Mouse (Mus musculus) thymus, adult 2 months (tissue): ENCODE measurements around the gene Ankrd26. TPM values are rescaled to one million over a fixed set of nuclear protein-coding genes. Genes with fewer than 3 reads are reported as not detected.
A peak's percentile ranks its signal among the peaks of the same experiment; 100 is the strongest.
"Not testable (repeated sequence)": the region's sequence is repeated elsewhere in the genome, so short reads cannot be mapped to it uniquely, and the experiment has no call there.

Experiments used
- DNase-seq: peaks from one replicate; pipeline ENCODE4 v3.0.0; 2021
- H3K27ac ChIP-seq: fragments of 200-500 bp; 2 replicates; pipeline ENCODE4 v1.5.1; 2012; ENCODE audit warnings: low read length, control low read depth; ENCODE audit not compliant: control insufficient read depth, insufficient read depth
- H3K27me3 ChIP-seq: fragments of 200-500 bp; 2 replicates; pipeline ENCODE4 v1.6.1; 2012; ENCODE audit warnings: mild to moderate bottlenecking, low read length, moderate library complexity, mixed read lengths; ENCODE audit not compliant: control insufficient read depth, insufficient read depth
- H3K36me3 ChIP-seq: fragments of 200-500 bp; 2 replicates; pipeline ENCODE4 v1.6.1; 2012; ENCODE audit warnings: mild to moderate bottlenecking, low read length, moderate library complexity; ENCODE audit not compliant: control insufficient read depth, insufficient read depth
- H3K4me1 ChIP-seq: fragments of 200-500 bp; replicated peaks from 2 replicates; pipeline ENCODE4 v1.6.1; 2012; ENCODE audit warnings: low read length; ENCODE audit not compliant: control insufficient read depth, insufficient read depth
- H3K4me3 ChIP-seq: fragments of 200-500 bp; 2 replicates; pipeline ENCODE4 v1.5.1; 2012; ENCODE audit warnings: mild to moderate bottlenecking, low read length, control low read depth, moderate library complexity; ENCODE audit not compliant: control insufficient read depth, insufficient read depth
- CTCF ChIP-seq: fragments of 200-500 bp; IDR thresholded peaks from 2 replicates; pipeline ENCODE4 v1.5.1; 2012; ENCODE audit warnings: mild to moderate bottlenecking, control low read depth, low read length, moderate library complexity, borderline replicate concordance; ENCODE audit not compliant: control insufficient read depth, poor library complexity, insufficient read depth; ENCODE audit errors: extremely low read depth
- POLR2A ChIP-seq: fragments of 200-500 bp; IDR thresholded peaks from 2 replicates; pipeline ENCODE4 v1.6.1; 2012; ENCODE audit warnings: mild to moderate bottlenecking, low read length, control low read depth, moderate library complexity; ENCODE audit not compliant: control insufficient read depth, poor library complexity, insufficient read depth; ENCODE audit errors: extremely low read depth
- WGBS: fragments of 180-500 bp; shearing (Covaris S2); methylation state at CpG from one replicate; pipeline ENCODE4 v1.1.7; 2018; 5-methylcytosine and 5-hydroxymethylcytosine counted together
- polyA plus RNA-seq: library from polyadenylated mRNA; depleted of rRNA; stranded (reverse); fragments of >200 nt; gene quantifications from 2 replicates; pipeline ENCODE4 v1.2.3, GENCODE M21; 2012

The Ankrd26 gene
- polyA plus RNA-seq, 1 experiment: 2.8 TPM

DNA sequence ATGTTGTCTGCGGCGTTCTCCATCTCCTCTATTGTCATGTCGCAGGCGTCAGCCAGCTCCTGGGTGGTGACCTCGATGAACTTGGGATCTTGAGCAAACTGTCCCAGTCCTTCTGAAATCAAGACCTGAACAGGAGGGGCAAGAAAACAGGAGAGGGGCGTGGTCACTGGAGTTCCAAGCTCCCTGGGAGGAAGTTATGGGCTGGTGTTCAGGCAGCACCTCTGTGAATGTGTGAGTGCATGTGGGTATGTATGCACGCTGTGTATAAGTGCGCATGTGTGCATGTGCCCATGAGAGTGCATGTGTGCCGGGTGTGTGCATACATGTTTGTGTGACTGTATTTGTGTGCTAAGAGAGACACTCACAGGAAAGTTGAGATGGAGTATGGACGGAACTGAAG lies 32.0 kb upstream of the Ankrd26 start:
- H3K4me1 ChIP-seq: no peaks in the 10 kb centered on the region
- H3K27ac ChIP-seq: no peak overlapping the region
- no peak for TF ChIP-seq CTCF
- no peak for TF ChIP-seq POLR2A
- peaks cover 2% of the 10 kb centered on the region; the same call in 1 of the 2 replicates for H3K27me3 ChIP-seq
- WGBS: 26% methylated on average over 10 of the region's 10 CpGs
- no peak for DNase-seq
- H3K36me3 ChIP-seq: no peaks in the 10 kb centered on the region
- H3K4me3 ChIP-seq: no peak overlapping the region

DNA sequence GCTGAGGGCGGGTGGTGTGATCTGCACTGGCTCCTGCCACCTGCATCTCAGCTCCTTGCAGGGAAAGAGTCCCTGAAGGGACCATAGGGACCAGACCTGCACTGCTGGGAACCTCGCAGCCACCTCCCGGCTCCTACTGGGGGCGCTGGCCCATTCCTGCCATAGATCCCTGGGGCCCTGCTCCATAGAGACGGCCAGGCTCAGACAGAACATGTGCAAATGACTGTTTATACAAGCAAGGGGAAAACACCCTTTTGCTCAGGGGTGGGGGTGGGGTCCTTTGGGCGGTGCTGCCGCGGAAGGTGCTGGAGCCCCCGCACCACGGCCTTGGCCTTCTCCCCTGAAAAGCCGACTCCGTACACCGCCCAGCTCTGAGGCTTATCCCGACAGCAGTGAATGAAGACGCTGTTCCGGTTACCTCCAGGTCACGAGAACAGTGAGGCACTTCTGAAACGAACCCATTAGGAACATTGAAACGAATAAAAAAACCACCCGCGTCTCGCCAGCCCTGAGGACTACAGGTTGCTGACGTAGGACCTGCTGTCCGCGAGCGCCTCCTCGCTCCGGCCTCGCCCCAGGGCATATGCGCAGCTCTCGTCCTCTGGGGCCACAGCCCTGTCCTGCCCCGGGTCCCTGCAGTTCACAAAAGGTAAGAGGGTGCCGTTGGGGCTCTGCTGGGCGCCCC lies 31.5 kb upstream of the Ankrd26 start:
- TF ChIP-seq POLR2A (no peak), CTCF (no peak)
- 2% methylated on average over 34 of the region's 34 CpGs for WGBS
- Histone ChIP-seq H3K27ac (no peak overlapping the region), H3K4me3 (no peak overlapping the region; the same call in 1 of the 2 replicates), H3K36me3 (no peaks in the 10 kb centered on the region), H3K4me1 (no peaks in the 10 kb centered on the region), H3K27me3 (peaks cover 2% of the 10 kb centered on the region; the same call in 1 of the 2 replicates)
- peak; percentile 12 for DNase-seq

DNA sequence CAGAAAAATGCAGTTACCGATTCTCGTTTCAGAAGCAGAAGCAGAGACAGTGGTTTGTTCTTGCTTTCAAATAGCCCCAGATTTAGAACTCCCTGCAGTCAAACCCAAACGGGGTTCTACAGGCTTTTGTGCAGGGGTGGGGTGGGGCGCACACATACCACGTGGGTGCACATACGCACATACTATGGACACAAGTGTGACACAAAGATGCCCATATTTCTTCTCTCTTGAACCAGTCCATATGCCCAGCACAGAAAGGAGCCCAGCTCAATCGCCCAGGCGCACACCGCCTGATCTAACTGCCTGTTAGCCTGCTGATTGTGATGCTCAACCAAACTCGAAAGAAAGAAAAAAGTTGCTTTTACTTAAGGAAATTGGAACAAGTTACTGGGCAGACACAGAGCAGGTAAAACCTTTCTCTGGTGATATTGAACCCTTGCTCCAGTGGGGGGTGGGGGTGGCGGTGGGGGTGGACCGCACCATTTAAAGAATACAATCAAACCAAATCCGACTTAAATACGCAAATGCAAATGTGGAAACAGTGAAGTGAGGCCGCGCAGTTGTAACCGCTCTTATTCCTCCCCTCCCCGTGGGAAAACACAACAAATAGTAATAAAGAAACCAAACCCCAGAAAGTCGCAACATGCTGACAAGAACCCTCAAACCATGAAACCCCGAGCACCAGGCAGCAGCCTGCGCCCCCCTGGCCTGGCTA lies 30.8 kb upstream of the Ankrd26 start:
- peaks cover 2% of the 10 kb centered on the region; the same call in 1 of the 2 replicates for H3K27me3 ChIP-seq
- no peak for DNase-seq
- no peak overlapping the region for H3K27ac ChIP-seq
- no peaks in the 10 kb centered on the region for H3K4me1 ChIP-seq
- TF ChIP-seq CTCF (no peak), POLR2A (no peak)
- WGBS: 22% methylated on average over 21 of the region's 21 CpGs
- H3K36me3 ChIP-seq: no peaks in the 10 kb centered on the region
- H3K4me3 ChIP-seq: no peak overlapping the region

DNA sequence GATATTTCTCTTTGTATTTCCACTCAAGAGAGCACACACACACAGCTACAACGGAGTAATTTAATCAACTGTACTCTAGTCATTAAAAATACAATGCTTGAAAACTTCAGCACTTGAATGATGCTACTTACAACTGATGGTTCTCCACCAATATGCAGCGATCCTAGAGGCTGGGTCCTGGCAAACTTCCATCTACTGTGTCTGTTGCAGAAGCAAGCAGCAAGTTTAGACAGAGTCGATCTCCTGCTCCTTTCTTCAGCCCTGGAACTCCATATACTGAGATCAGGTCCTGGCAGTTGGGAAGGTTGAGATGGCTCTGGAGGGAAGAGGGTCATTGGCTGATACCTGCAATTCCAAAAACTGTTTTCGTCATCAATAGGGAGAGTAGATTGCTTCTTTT lies 16.7 kb upstream of the Ankrd26 start:
- 87% methylated on average over 4 of the region's 4 CpGs for WGBS
- not testable (repeated sequence) for H3K4me3 ChIP-seq, DNase-seq

DNA sequence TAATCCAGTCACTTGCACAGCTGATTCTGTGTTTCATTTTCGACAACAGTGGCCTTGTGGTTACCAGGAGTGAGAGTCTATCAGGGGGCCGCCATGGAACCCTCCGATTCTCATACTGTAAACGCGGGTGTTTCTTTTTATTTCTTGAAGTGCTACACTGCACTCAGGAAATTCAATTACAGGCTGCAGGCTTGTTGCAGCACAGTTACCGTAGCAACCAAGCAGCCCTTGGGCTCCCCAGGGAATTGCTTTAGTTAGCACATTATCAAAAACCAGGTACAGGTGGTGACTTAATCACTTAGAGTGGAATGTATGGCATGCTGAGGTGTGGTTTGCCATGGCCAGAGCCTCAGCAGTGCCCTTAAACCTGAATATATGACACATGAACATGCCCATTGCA lies 12.3 kb upstream of the Ankrd26 start:
- WGBS: 87% methylated on average over 6 of the region's 6 CpGs
- H3K4me1 ChIP-seq: no peaks in the 10 kb centered on the region
- no peak for DNase-seq

More for the DNA sequence above, 16.7 kb upstream of the Ankrd26 start:
- H3K27ac ChIP-seq, H3K27me3 ChIP-seq, H3K4me1 ChIP-seq, H3K36me3 ChIP-seq: not testable (repeated sequence)

DNA sequence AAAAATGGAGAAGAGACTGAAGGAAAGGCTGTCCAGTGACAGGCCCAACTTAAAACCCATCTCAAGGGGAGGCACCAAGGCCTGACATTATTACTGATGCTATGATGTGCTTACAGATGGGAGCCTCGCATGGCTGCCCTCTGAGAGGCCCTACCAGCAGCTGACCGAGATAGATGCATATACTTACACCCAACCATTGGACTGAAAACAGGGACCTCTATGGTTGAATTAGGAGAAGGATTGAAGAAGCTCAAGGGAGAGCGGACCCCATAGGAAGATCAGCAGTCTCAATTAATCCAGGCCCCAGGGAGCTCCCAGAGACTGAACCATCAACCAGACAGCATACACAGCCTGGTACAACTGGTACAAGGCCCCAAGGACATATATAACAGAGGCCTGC lies 5.8 kb upstream of the Ankrd26 start:
- TF ChIP-seq POLR2A: no peak
- TF ChIP-seq CTCF: no peak
- DNase-seq: no peak
- no peaks in the 10 kb centered on the region for H3K36me3 ChIP-seq
- H3K27ac ChIP-seq: no peak overlapping the region
- 97% methylated on average over 3 of the region's 3 CpGs for WGBS
- no peaks in the 10 kb centered on the region for H3K27me3 ChIP-seq
- no peaks in the 10 kb centered on the region; the same call in 1 of the 2 replicates for H3K4me1 ChIP-seq
- H3K4me3 ChIP-seq: no peak overlapping the region

More for the DNA sequence above, 12.3 kb upstream of the Ankrd26 start:
- Histone ChIP-seq H3K4me3 (no peak overlapping the region), H3K27ac (no peak overlapping the region), H3K36me3 (no peaks in the 10 kb centered on the region), H3K27me3 (no peaks in the 10 kb centered on the region)
- TF ChIP-seq CTCF: no peak
- no peak for TF ChIP-seq POLR2A
